Mouse (Mus musculus) kidney, embryonic 16.5 days (tissue): Measurements from ENCODE around the gene Slc44a3. TPM values are rescaled to one million over a fixed set of nuclear protein-coding genes. Genes with fewer than 3 reads are reported as not detected.

Experiments
- ATAC-seq: fragments of 200-750 bp; cut with Nextera tagmentation; 2 replicates; pipeline ENCODE4 v1.8.0; 2017; ENCODE audit warnings: moderate TSS enrichment; ENCODE audit not compliant: low FRiP score, low TSS enrichment
- H3K27ac ChIP-seq: fragments of 300-500 bp; sonication (generic); 2 replicates; pipeline ENCODE4 v1.5.1; 2014; ENCODE audit warnings: low read length
- H3K27me3 ChIP-seq: fragments of 300-500 bp; sonication (generic); 2 replicates; pipeline ENCODE4 v1.6.1; 2014; ENCODE audit warnings: low read length, control low read depth, mixed read lengths; ENCODE audit not compliant: insufficient read depth
- H3K36me3 ChIP-seq: fragments of 300-500 bp; sonication (generic); 2 replicates; pipeline ENCODE4 v1.6.1; 2014; ENCODE audit warnings: low read length, control low read depth, mixed read lengths; ENCODE audit not compliant: insufficient read depth
- H3K4me1 ChIP-seq: fragments of 300-500 bp; sonication (generic); 2 replicates; pipeline ENCODE4 v1.6.1; 2014; ENCODE audit warnings: low read length, control low read depth, mixed read lengths; ENCODE audit not compliant: insufficient read depth
- H3K4me2 ChIP-seq: fragments of 300-500 bp; sonication (generic); replicated peaks from 2 replicates; pipeline ENCODE4 v1.6.1; 2014; ENCODE audit warnings: low read depth, low read length
- H3K4me3 ChIP-seq: fragments of 300-500 bp; sonication (generic); 2 replicates; pipeline ENCODE4 v1.5.1; 2014; ENCODE audit warnings: mild to moderate bottlenecking, low read length
- H3K9ac ChIP-seq: fragments of 300-500 bp; sonication (generic); replicated peaks from 2 replicates; pipeline ENCODE4 v1.6.1; 2014; ENCODE audit warnings: low read length
- H3K9me3 ChIP-seq: fragments of 300-500 bp; sonication (generic); 2 replicates; pipeline ENCODE4 v1.6.1; 2016; ENCODE audit warnings: low read length, control low read depth
- WGBS: fragments of 180-500 bp; shearing (Covaris S2); extraction: QIAGEN DNeasy Blood & Tissue Kit; methylation state at CpG from one replicate; pipeline ENCODE4 v1.1.7; 2014; 5-methylcytosine and 5-hydroxymethylcytosine counted together
- polyA plus RNA-seq: library from polyadenylated mRNA; unstranded; fragments of >200 nt; fragmentation: Nextera tagmentation; extraction: Ambion mirVana; gene quantifications from 2 replicates; pipeline ENCODE4 v1.2.1, GENCODE M21; 2015

The Slc44a3 gene
- 13.2 and 13.5 TPM in 2 replicates for polyA plus RNA-seq

- Histone ChIP-seq H3K4me1 (peaks cover 32% of the 10 kb centered on the region), H3K9me3 (no peaks in the 10 kb centered on the region), H3K4me3 (peak within 1 kb of the TSS; percentile 42), H3K9ac (peak within 1 kb of the TSS; percentile 64), H3K27ac (peak within 1 kb of the TSS; percentile 67), H3K4me2 (peak within 1 kb of the TSS; percentile 62), H3K27me3 (peaks cover 9% of the 10 kb centered on the region), H3K36me3 (no peaks in the 10 kb centered on the region)
- WGBS = 1% methylated on average over 24 of the region's 24 CpGs
- ATAC-seq = peak; percentile 80
These were observed at the start of gene Slc44a3 for GRCm38 (mm10) chr3:121532176-121532575. Gene Slc44a3, minus strand, starts transcription at chr3:121532404.

- Histone ChIP-seq H3K4me2 (no peak overlapping the region), H3K4me3 (no peak overlapping the region), H3K4me1 (peaks cover 24% of the 10 kb centered on the region), H3K27ac (no peak overlapping the region), H3K27me3 (no peaks in the 10 kb centered on the region), H3K9ac (no peak overlapping the region), H3K36me3 (no peaks in the 10 kb centered on the region), H3K9me3 (no peaks in the 10 kb centered on the region)
- WGBS = 85% methylated on average over 6 of the region's 6 CpGs
- no peak for ATAC-seq
These were observed 47.8 kb upstream of the Slc44a3 start for GRCm38 (mm10) chr3:121579880-121580549.

GRCm38 (mm10) chr3:121579402-121579801 lies 47.2 kb upstream of the Slc44a3 start:
- Histone ChIP-seq H3K4me1 (peaks cover 19% of the 10 kb centered on the region), H3K4me3 (no peak overlapping the region), H3K9me3 (no peaks in the 10 kb centered on the region), H3K4me2 (no peak overlapping the region), H3K36me3 (no peaks in the 10 kb centered on the region), H3K27me3 (no peaks in the 10 kb centered on the region), H3K27ac (no peak overlapping the region), H3K9ac (no peak overlapping the region)
- WGBS = 84% methylated on average over 5 of the region's 5 CpGs
- ATAC-seq = no peak

- ATAC-seq = no peak
- peaks cover 17% of the 10 kb centered on the region for H3K4me1 ChIP-seq
- WGBS = 70% methylated on average over 4 of the region's 5 CpGs
- no peaks in the 10 kb centered on the region for H3K36me3 ChIP-seq
- no peak overlapping the region for H3K4me2 ChIP-seq
- H3K9ac ChIP-seq = no peak overlapping the region
- H3K4me3 ChIP-seq = no peak overlapping the region
- H3K27me3 ChIP-seq = no peaks in the 10 kb centered on the region
- no peaks in the 10 kb centered on the region for H3K9me3 ChIP-seq
- no peak overlapping the region for H3K27ac ChIP-seq
These were observed 46.5 kb upstream of the Slc44a3 start for GRCm38 (mm10) chr3:121578706-121579105.

GRCm38 (mm10) chr3:121577641-121578040 lies 45.4 kb upstream of the Slc44a3 start:
- H3K27ac ChIP-seq = peak overlapping the region; percentile 62
- H3K4me2 ChIP-seq = no peak overlapping the region
- peak; percentile 18; the same call in 1 of the 2 replicates for ATAC-seq
- 40% methylated on average over 5 of the region's 5 CpGs for WGBS
- no peak overlapping the region for H3K4me3 ChIP-seq
- H3K36me3 ChIP-seq = no peaks in the 10 kb centered on the region
- no peaks in the 10 kb centered on the region for H3K27me3 ChIP-seq
- H3K4me1 ChIP-seq = peaks cover 17% of the 10 kb centered on the region
- no peak overlapping the region for H3K9ac ChIP-seq
- no peaks in the 10 kb centered on the region for H3K9me3 ChIP-seq

GRCm38 (mm10) chr3:121577032-121577591 lies 44.9 kb upstream of the Slc44a3 start:
- Histone ChIP-seq H3K4me1 (peaks cover 17% of the 10 kb centered on the region), H3K27ac (peak overlapping the region; percentile 62), H3K36me3 (no peaks in the 10 kb centered on the region), H3K9me3 (no peaks in the 10 kb centered on the region), H3K9ac (0 out of 2 replicates have a peak overlapping the region, but pooled peaks have one; percentile 5), H3K4me2 (no peak overlapping the region), H3K4me3 (no peak overlapping the region), H3K27me3 (no peaks in the 10 kb centered on the region)
- 19% methylated on average over 10 of the region's 10 CpGs for WGBS
- ATAC-seq = peak; percentile 86

- no peaks in the 10 kb centered on the region for H3K36me3 ChIP-seq
- WGBS = 73% methylated on average over 6 of the region's 6 CpGs
- no peaks in the 10 kb centered on the region for H3K27me3 ChIP-seq
- H3K9ac ChIP-seq = no peak overlapping the region
- H3K27ac ChIP-seq = no peak overlapping the region; the same call in 1 of the 2 replicates
- no peak overlapping the region for H3K4me2 ChIP-seq
- no peak for ATAC-seq
- H3K9me3 ChIP-seq = no peaks in the 10 kb centered on the region
- H3K4me1 ChIP-seq = peaks cover 17% of the 10 kb centered on the region
- no peak overlapping the region for H3K4me3 ChIP-seq
These were observed 44.2 kb upstream of the Slc44a3 start for GRCm38 (mm10) chr3:121576367-121576766.

- no peak overlapping the region for H3K27ac ChIP-seq
- no peak for ATAC-seq
- no peak overlapping the region for H3K4me2 ChIP-seq
- H3K9ac ChIP-seq = no peak overlapping the region
- H3K4me1 ChIP-seq = peaks cover 17% of the 10 kb centered on the region
- H3K36me3 ChIP-seq = no peaks in the 10 kb centered on the region
- H3K27me3 ChIP-seq = no peaks in the 10 kb centered on the region
- WGBS = 69% methylated on average over 4 of the region's 4 CpGs
- no peaks in the 10 kb centered on the region for H3K9me3 ChIP-seq
- H3K4me3 ChIP-seq = no peak overlapping the region
These were observed 42.2 kb upstream of the Slc44a3 start for GRCm38 (mm10) chr3:121574386-121574785.

- 61% methylated on average over 7 of the region's 7 CpGs for WGBS
- Histone ChIP-seq H3K27me3 (no peaks in the 10 kb centered on the region), H3K27ac (no peak overlapping the region), H3K9ac (no peak overlapping the region), H3K4me1 (peaks cover 17% of the 10 kb centered on the region), H3K36me3 (no peaks in the 10 kb centered on the region), H3K4me2 (no peak overlapping the region), H3K9me3 (no peaks in the 10 kb centered on the region), H3K4me3 (no peak overlapping the region)
- ATAC-seq = no peak
These were observed 41.7 kb upstream of the Slc44a3 start for GRCm38 (mm10) chr3:121573858-121574257.

- Histone ChIP-seq H3K4me3 (no peak overlapping the region), H3K4me2 (no peak overlapping the region), H3K4me1 (0 out of 2 replicates have a peak, but pooled peaks cover 3% of the 10 kb centered on the region), H3K36me3 (no peaks in the 10 kb centered on the region), H3K27ac (no peak overlapping the region), H3K9ac (no peak overlapping the region), H3K9me3 (no peaks in the 10 kb centered on the region), H3K27me3 (no peaks in the 10 kb centered on the region)
- 87% methylated on average over 4 of the region's 4 CpGs for WGBS
- ATAC-seq = no peak
These were observed 39.3 kb upstream of the Slc44a3 start for GRCm38 (mm10) chr3:121571491-121571890.
